Mouse (Mus musculus) stomach, embryonic 15.5 days (tissue): ENCODE measurements around the gene Sardh. TPM values are rescaled to one million over a fixed set of nuclear protein-coding genes. Genes with fewer than 3 reads are reported as not detected.

Experiments used
- ATAC-seq: fragments of 200-750 bp; cut with Nextera tagmentation; 2 replicates; pipeline ENCODE4 v1.8.0; 2017; ENCODE audit warnings: low read depth, moderate number of reproducible peaks, moderate TSS enrichment; ENCODE audit not compliant: insufficient read depth, low FRiP score
- H3K27ac ChIP-seq: fragments of 300-500 bp; sonication (generic); 2 replicates; pipeline ENCODE4 v1.5.1; 2015; ENCODE audit warnings: mild to moderate bottlenecking, inconsistent platforms
- H3K27me3 ChIP-seq: fragments of 300-500 bp; sonication (generic); replicated peaks from 2 replicates; pipeline ENCODE4 v1.6.1; 2015; ENCODE audit warnings: inconsistent platforms
- H3K36me3 ChIP-seq: fragments of 300-500 bp; sonication (generic); 2 replicates; pipeline ENCODE4 v1.6.1; 2015; ENCODE audit warnings: inconsistent platforms
- H3K4me1 ChIP-seq: fragments of 300-500 bp; sonication (generic); 2 replicates; pipeline ENCODE4 v1.6.1; 2015; ENCODE audit warnings: inconsistent platforms
- H3K4me2 ChIP-seq: fragments of 300-500 bp; sonication (generic); 2 replicates; pipeline ENCODE4 v1.6.1; 2015; ENCODE audit warnings: mild to moderate bottlenecking, inconsistent platforms
- H3K4me3 ChIP-seq: fragments of 300-500 bp; sonication (generic); replicated peaks from 2 replicates; pipeline ENCODE4 v1.5.1; 2015; ENCODE audit warnings: inconsistent platforms
- H3K9ac ChIP-seq: fragments of 300-500 bp; sonication (generic); 2 replicates; pipeline ENCODE4 v1.6.1; 2015; ENCODE audit warnings: inconsistent platforms
- H3K9me3 ChIP-seq: fragments of 300-500 bp; sonication (generic); 2 replicates; pipeline ENCODE4 v1.6.1; 2016; ENCODE audit warnings: inconsistent platforms
- whole genome bisulfite sequencing: fragments of 180-500 bp; shearing (Covaris S2); methylation state at CpG from one replicate; pipeline ENCODE4 v1.1.7; 2015; 5-methylcytosine and 5-hydroxymethylcytosine counted together
- polyA plus RNA-seq: library from polyadenylated mRNA; unstranded; fragments of >200 nt; fragmentation: Nextera tagmentation; extraction: Ambion mirVana; gene quantifications from 2 replicates; pipeline ENCODE4 v1.2.1, GENCODE M21; 2015

Sardh gene
- polyA plus RNA-seq, 1 experiment from 2014 or later, result 16.1 TPM

DNA sequence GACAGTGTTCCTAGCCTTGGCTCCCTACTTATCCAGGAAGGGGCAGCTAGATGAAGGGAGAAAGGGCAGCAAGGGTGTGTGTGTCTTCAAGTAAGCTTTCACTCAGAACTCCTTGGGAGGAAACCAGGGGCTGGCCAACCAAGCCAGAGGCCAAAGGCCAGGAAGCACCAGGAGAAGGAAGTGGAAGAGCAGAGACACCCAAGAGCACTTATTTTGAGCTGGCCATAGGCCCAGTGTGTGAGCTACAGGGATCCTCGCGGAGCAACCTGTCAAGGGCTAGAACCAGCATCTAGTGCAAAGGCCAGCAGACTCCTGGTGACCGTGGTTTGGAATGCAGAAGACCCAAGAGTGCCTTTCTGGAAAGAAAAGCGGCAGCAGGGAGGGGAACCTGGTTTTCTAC, 14.8 kb upstream of the Sardh start:
- 86% methylated on average over 4 of the region's 4 CpGs for WGBS
- Histone ChIP-seq H3K4me1 (no peaks in the 10 kb centered on the region), H3K27me3 (no peaks in the 10 kb centered on the region), H3K9ac (no peak overlapping the region), H3K9me3 (no peaks in the 10 kb centered on the region), H3K4me2 (no peak overlapping the region), H3K4me3 (no peak overlapping the region), H3K27ac (no peak overlapping the region), H3K36me3 (peaks cover 23% of the 10 kb centered on the region)
- no peak for ATAC-seq

- no peak for ATAC-seq
- Histone ChIP-seq H3K27me3 (no peaks in the 10 kb centered on the region), H3K4me3 (no peak overlapping the region), H3K4me2 (no peak overlapping the region), H3K27ac (no peak overlapping the region), H3K36me3 (no peaks in the 10 kb centered on the region), H3K9me3 (no peaks in the 10 kb centered on the region), H3K4me1 (peaks cover 16% of the 10 kb centered on the region), H3K9ac (no peak overlapping the region)
Measured at GRCm38 (mm10) chr2:27251434-27251833, 3.3 kb upstream of the Sardh start.

DNA sequence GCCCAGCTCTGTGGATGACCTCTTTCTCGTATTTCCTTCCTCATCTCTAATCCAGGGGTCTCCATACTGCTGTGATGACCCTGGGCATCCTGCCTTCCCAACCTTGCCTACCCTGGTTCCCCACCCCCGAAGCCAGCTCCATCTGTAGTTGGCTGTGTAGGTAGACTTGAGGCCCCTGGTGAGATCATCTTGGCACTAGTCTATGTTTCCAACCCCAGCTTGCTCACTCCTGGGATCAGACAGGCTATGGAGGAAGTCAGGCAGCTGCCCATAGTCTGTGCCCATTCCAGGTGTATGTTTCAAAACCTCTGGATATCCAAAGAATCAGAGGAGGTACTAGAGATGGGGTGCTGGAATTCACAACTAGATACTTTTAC, 662 bp downstream of the Sardh start:
- Histone ChIP-seq H3K9me3 (no peaks in the 10 kb centered on the region), H3K4me3 (0 out of 2 replicates have a peak overlapping the region, but pooled peaks have one; percentile 19), H3K27me3 (no peaks in the 10 kb centered on the region), H3K36me3 (no peaks in the 10 kb centered on the region), H3K27ac (peak overlapping the region; percentile 76), H3K4me2 (peak overlapping the region; percentile 50), H3K4me1 (peaks cover 22% of the 10 kb centered on the region), H3K9ac (no peak overlapping the region)
- peak; percentile 54 for ATAC-seq
- WGBS, result 31% methylated on average over 2 of the region's 2 CpGs

DNA sequence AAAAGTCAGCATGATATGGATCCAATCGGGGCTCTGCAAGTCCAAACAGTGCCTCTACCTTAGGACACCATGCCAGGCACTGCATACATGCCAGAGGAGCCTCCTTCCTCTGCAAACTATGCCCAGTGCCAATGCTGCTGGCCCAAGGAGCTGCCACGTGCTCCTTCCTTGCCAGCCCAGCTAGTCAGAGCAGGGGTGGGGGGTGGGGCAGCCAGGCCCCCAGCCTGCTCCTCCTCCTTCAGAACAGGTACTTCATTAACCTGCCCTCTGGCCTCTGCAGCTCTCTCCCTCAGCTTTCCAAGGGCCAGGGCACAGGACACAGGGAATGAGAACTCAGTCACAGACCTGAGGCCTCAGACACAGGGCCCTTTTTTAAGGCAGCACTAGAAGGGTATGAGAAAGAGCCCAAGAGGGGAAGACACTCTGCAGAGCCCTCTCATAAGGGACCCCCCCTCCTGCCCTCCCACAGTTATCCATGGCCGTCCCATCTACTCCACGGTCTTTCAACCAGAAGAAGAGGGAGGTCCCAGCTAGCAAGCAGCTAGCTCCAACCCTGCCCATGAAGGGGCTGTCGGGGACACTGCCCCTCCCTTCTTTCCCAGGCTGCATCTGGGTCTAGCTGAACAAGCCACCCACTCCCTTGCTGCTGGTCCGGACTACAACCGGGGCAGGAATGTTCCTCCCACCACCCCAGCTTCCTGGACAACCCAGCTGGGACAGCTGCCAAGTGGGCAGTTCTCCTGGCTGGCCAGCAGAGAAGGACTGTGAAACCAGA, 1.2 kb downstream of the Sardh start:
- H3K4me2 ChIP-seq, result peak overlapping the region; percentile 50
- H3K4me3 ChIP-seq, result peak overlapping the region; percentile 19
- H3K27ac ChIP-seq, result peak overlapping the region; percentile 76
- WGBS, result 24% methylated on average over 7 of the region's 7 CpGs
- no peaks in the 10 kb centered on the region for H3K27me3 ChIP-seq
- no peak overlapping the region for H3K9ac ChIP-seq
- no peaks in the 10 kb centered on the region for H3K36me3 ChIP-seq
- H3K4me1 ChIP-seq, result peaks cover 22% of the 10 kb centered on the region
- no peaks in the 10 kb centered on the region for H3K9me3 ChIP-seq
- peak; percentile 93 for ATAC-seq

GRCm38 (mm10) chr2:27245947-27246346, 2.2 kb downstream of the Sardh start:
- no peak overlapping the region for H3K27ac ChIP-seq
- 62% methylated on average over 7 of the region's 7 CpGs for WGBS
- peak overlapping the region; percentile 50 for H3K4me2 ChIP-seq
- H3K27me3 ChIP-seq, result no peaks in the 10 kb centered on the region
- no peak for ATAC-seq
- H3K9ac ChIP-seq, result no peak overlapping the region
- no peaks in the 10 kb centered on the region for H3K36me3 ChIP-seq
- H3K4me1 ChIP-seq, result peaks cover 22% of the 10 kb centered on the region
- no peak overlapping the region for H3K4me3 ChIP-seq
- H3K9me3 ChIP-seq, result no peaks in the 10 kb centered on the region

GRCm38 (mm10) chr2:27237342-27237741, 10.8 kb downstream of the Sardh start:
- Histone ChIP-seq H3K4me2 (no peak overlapping the region), H3K36me3 (no peaks in the 10 kb centered on the region), H3K27ac (no peak overlapping the region), H3K9me3 (no peaks in the 10 kb centered on the region), H3K9ac (no peak overlapping the region), H3K27me3 (no peaks in the 10 kb centered on the region), H3K4me1 (peaks cover 6% of the 10 kb centered on the region; the same call in 1 of the 2 replicates), H3K4me3 (no peak overlapping the region)
- 31% methylated on average over 4 of the region's 4 CpGs for WGBS
- no peak for ATAC-seq

- H3K4me2 ChIP-seq, result no peak overlapping the region
- H3K9me3 ChIP-seq, result no peaks in the 10 kb centered on the region
- H3K4me1 ChIP-seq, result peaks cover 6% of the 10 kb centered on the region; the same call in 1 of the 2 replicates
- no peak overlapping the region for H3K27ac ChIP-seq
- 11% methylated on average over 3 of the region's 3 CpGs for WGBS
- H3K27me3 ChIP-seq, result no peaks in the 10 kb centered on the region
- H3K4me3 ChIP-seq, result no peak overlapping the region
- ATAC-seq, result no peak; the same call in 1 of the 2 replicates
- no peak overlapping the region for H3K9ac ChIP-seq
- no peaks in the 10 kb centered on the region for H3K36me3 ChIP-seq
Measured at GRCm38 (mm10) chr2:27235729-27236128, 12.4 kb downstream of the Sardh start.

GRCm38 (mm10) chr2:27232376-27232775, 15.8 kb downstream of the Sardh start:
- Histone ChIP-seq H3K27ac (peak overlapping the region; percentile 2; the same call in 1 of the 2 replicates), H3K9me3 (no peaks in the 10 kb centered on the region), H3K27me3 (no peaks in the 10 kb centered on the region), H3K4me3 (no peak overlapping the region), H3K4me2 (no peak overlapping the region), H3K36me3 (no peaks in the 10 kb centered on the region), H3K4me1 (peaks cover 6% of the 10 kb centered on the region; the same call in 1 of the 2 replicates), H3K9ac (no peak overlapping the region)
- WGBS, result 18% methylated on average over 7 of the region's 7 CpGs
- peak; percentile 57; the same call in 1 of the 2 replicates for ATAC-seq

DNA sequence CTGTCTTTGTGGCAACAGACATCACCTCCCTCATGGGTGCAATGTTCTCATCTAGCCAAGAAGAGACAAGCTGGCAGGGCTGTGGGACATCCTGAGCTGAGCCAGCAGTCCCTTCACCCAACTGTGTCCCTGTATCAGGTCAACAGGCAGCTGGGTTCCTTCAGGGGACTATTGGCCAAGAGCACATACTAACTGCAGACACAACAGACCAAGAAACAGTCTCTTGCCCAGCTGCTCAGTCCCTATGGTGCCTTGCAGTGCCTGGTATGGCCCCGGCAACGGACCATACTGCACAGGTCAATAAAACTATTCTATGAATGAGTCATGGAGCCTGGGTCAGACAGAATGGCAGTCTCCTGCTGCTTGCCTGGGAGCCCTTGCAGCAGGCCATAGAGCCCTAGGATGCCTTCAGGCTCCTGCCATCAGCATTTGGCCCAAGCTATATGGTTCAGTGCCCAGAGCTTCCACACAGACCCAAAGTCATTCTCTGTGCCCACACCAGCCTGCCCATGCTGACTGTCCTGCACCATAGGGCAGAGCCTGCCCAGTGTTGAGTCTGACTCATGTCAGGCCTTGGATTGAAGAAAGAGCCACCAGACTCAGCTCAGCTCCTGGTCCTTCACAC, 18.5 kb downstream of the Sardh start:
- ATAC-seq, result no peak
- 77% methylated on average over 2 of the region's 2 CpGs for whole genome bisulfite sequencing
- H3K36me3 ChIP-seq, result no peaks in the 10 kb centered on the region

DNA sequence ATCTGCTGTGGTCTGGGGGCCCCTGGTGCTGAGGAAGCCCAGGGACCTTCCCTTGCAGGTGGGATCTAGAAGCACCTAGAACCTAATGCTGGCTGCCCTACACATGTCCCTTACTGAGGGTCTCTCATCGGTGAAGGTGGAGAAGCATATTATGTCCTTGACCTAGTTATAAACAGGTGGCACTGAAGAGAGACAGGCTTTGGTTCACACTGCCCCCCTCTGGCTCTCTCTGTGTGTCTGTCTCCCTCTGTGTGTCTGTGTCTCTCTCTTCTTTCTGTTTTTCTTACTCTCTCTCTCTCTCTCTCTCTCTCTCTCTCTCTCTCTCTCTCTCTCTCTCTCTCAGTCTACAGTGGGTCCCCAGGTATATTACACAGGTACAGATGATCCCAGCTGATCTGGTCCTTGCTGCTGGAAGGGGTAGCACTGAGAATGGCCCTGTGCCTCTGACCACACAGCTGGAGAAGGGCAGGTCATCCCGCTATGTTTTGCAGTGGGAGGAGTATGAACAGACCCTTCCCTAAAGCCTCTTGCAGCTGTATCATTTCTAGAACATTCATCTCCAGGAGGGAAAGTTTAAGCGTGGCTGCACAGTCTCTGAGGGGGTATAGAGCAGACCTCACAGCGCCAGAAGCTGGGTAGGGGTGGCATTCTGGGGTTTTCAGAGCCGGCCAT, 19.2 kb downstream of the Sardh start:
- Histone ChIP-seq H3K9me3 (no peaks in the 10 kb centered on the region), H3K4me2 (no peak overlapping the region), H3K9ac (no peak overlapping the region), H3K36me3 (no peaks in the 10 kb centered on the region), H3K27me3 (no peaks in the 10 kb centered on the region), H3K27ac (no peak overlapping the region), H3K4me3 (no peak overlapping the region), H3K4me1 (peaks cover 6% of the 10 kb centered on the region; the same call in 1 of the 2 replicates)
- no peak for ATAC-seq
- 70% methylated on average over 5 of the region's 5 CpGs for WGBS

More for the DNA sequence above, 18.5 kb downstream of the Sardh start:
- Histone ChIP-seq H3K27me3 (no peaks in the 10 kb centered on the region), H3K4me2 (no peak overlapping the region), H3K4me3 (no peak overlapping the region), H3K27ac (no peak overlapping the region), H3K9me3 (no peaks in the 10 kb centered on the region), H3K9ac (no peak overlapping the region), H3K4me1 (peaks cover 6% of the 10 kb centered on the region; the same call in 1 of the 2 replicates)

DNA sequence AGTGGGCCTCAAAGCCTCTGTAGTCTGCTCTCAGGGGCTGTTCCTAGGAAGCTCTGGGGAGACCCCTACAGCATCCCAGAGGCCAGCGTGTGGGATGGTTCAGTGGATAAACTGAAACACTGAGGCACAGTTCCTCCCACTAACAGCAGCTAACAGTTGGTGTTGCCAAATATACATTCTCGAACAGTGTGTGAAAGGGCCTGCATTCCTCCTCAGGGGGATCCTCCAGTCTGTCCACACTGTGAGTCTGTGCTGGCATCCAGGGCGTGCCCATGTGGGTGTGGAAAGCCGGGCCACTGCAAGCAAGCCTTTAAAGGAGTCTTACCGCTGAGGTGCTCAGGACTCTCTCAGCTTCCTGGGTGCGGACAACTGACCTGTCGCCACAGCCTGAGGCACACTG, 21.6 kb downstream of the Sardh start:
- Histone ChIP-seq H3K4me2 (no peak overlapping the region), H3K36me3 (no peaks in the 10 kb centered on the region), H3K9me3 (no peaks in the 10 kb centered on the region), H3K4me1 (no peaks in the 10 kb centered on the region), H3K27me3 (no peaks in the 10 kb centered on the region), H3K9ac (no peak overlapping the region), H3K27ac (no peak overlapping the region), H3K4me3 (no peak overlapping the region)
- 55% methylated on average over 7 of the region's 7 CpGs for WGBS
- no peak for ATAC-seq

GRCm38 (mm10) chr2:27223012-27223421, 25.1 kb downstream of the Sardh start:
- no peak for ATAC-seq
- H3K4me2 ChIP-seq, result no peak overlapping the region
- 78% methylated on average over 7 of the region's 7 CpGs for WGBS
- H3K9me3 ChIP-seq, result no peaks in the 10 kb centered on the region
- H3K36me3 ChIP-seq, result 0 out of 2 replicates have a peak, but pooled peaks cover 5% of the 10 kb centered on the region
- no peak overlapping the region for H3K9ac ChIP-seq
- H3K27me3 ChIP-seq, result no peaks in the 10 kb centered on the region
- H3K4me3 ChIP-seq, result no peak overlapping the region
- no peak overlapping the region for H3K27ac ChIP-seq
- H3K4me1 ChIP-seq, result no peaks in the 10 kb centered on the region
